Mouse (Mus musculus): ENCODE results near the gene Tmem201. TPM values are rescaled to one million over a fixed set of nuclear protein-coding genes. Genes with fewer than 3 reads are reported as not detected.

Tmem201 gene
- total RNA-seq, 2 experiments from 2014 or later, result 63.9 to 66.8 TPM

Other genes starting within 250 kb of the Tmem201 start
- gene Ctnnbip1, start 219.8 kb downstream of the Tmem201 start, total RNA-seq (2021), result 10 to 100 TPM; 56.1 to 56.5 TPM
- 1,000 to 10,000 TPM; 1,335 to 1,338 TPM for gene Clstn1, start 151.6 kb downstream of the Tmem201 start, total RNA-seq (2021)
- 10 to 100 TPM; 21.2 to 25.0 TPM for gene Pik3cd, start 35.5 kb downstream of the Tmem201 start, total RNA-seq (2021)
- gene Slc25a33, start 36.2 kb upstream of the Tmem201 start, total RNA-seq (2021), result 10 to 100 TPM; 33.6 to 38.2 TPM
- gene Spsb1, start 217.0 kb upstream of the Tmem201 start, total RNA-seq (2021), result 10 to 100 TPM; 17.7 to 19.6 TPM

Data from left cerebral cortex, postnatal 14 days (tissue).